In genomic region chr12:16895221-16895928, GRCm38 (mm10) we compare ENCODE assay signal across 8 mouse cellular contexts. TPM values are rescaled to one million over a fixed set of nuclear protein-coding genes. Genes with fewer than 3 reads are reported as not detected.
A peak's percentile ranks its signal among the peaks of the same experiment; 100 is the strongest.
DNase-seq lines count a peak whose midpoint lies in the region; ATAC-seq and TF ChIP-seq lines count a peak whose summit lies in the region.

No protein-coding gene starts in this region.

- no peak for TF ChIP-seq CTCF in hindbrain, postnatal 0 days (IDR thresholded peaks at IDR 0.05; ENCODE audit: low read depth)

- peak overlapping the region; percentile 97 for H3K4me3 ChIP-seq in hindbrain, postnatal 0 days (ENCODE audit: low read length)

- no peaks in the 10 kb centered on the region for H3K36me3 ChIP-seq in hindbrain, postnatal 0 days (ENCODE audit: insufficient read depth, low read length)

- H3K9me3 ChIP-seq in hindbrain, postnatal 0 days (ENCODE audit: low read length): no peaks in the 10 kb centered on the region

- peaks cover 9% of the 10 kb centered on the region; the same call in 1 of the 2 replicates for H3K4me1 ChIP-seq in hindbrain, postnatal 0 days (ENCODE audit: insufficient read depth, low read length)

- no peaks in the 10 kb centered on the region for H3K27me3 ChIP-seq in hindbrain, postnatal 0 days (ENCODE audit: insufficient read depth, low read length)

- peak overlapping the region; percentile 82 for H3K9ac ChIP-seq in hindbrain, postnatal 0 days (replicated peaks; ENCODE audit: low read length)

- under 1% methylated on average over 39 of the region's 41 CpGs for WGBS in hindbrain, postnatal 0 days

- peak overlapping the region; percentile 89 for H3K27ac ChIP-seq in hindbrain, postnatal 0 days

- DNase-seq in adrenal gland, adult (ENCODE audit: inconsistent age in 2 of 2, low spot score in 1 of 2): peak; percentile 69 to 87
- no peak for DNase-seq in adrenal gland, postnatal 4 days (ENCODE audit: low spot score in 2 of 2)
- peak; percentile 49 for DNase-seq in NIH3T3 (ENCODE audit: low read depth)
- DNase-seq in cerebellum, postnatal 14 days: peak; percentile 55 to 63
- peak; percentile 56 for DNase-seq in gastrocnemius, postnatal 10 days
- DNase-seq in hindbrain, postnatal 0 days (ENCODE audit: low spot score): peak; percentile 50
- DNase-seq in lung, postnatal 10 days: peak; percentile 54
- peak; percentile 34 for DNase-seq in right cerebral cortex, postnatal 4 days

- H3K4me2 ChIP-seq in hindbrain, postnatal 0 days (ENCODE audit: low read depth, low read length): peak overlapping the region; percentile 95

- peak; percentile 65 for ATAC-seq in hindbrain, postnatal 0 days

RNA-seq across cellular contexts. Expression of gene Rock2, which starts 0.7 kb away (rescaled TPM):
- 10 to 100 TPM; 73.9 to 79.7 TPM for total RNA-seq in adrenal gland, postnatal 4 days (2021)
- 100 to 1,000 TPM; 102 to 115 TPM for total RNA-seq in gastrocnemius, postnatal 10 days (2021)
- total RNA-seq in hindbrain, postnatal 0 days (2014; rRNA removed): 20.4 and 20.9 TPM in 2 replicates
- polyA plus RNA-seq in hindbrain, postnatal 0 days (2015; fragmentation: Nextera tagmentation; extraction: Ambion mirVana): 12.2 and 12.7 TPM in 2 replicates

Comparison
In these comparisons a context has a peak if more than half of its experiments do, and no peak if none do; other contexts are left out.
1. DNase-seq: peak in adrenal gland, adult (2 of 2), NIH3T3 (single experiment), cerebellum, postnatal 14 days (2 of 2), gastrocnemius, postnatal 10 days (single experiment), hindbrain, postnatal 0 days (single experiment), lung, postnatal 10 days (single experiment) and right cerebral cortex, postnatal 4 days (single experiment); none in adrenal gland, postnatal 4 days (0 of 2).